Mouse (Mus musculus): ENCODE measurements around the gene Tjp2. TPM values are rescaled to one million over a fixed set of nuclear protein-coding genes. Genes with fewer than 3 reads are reported as not detected.
"Not testable (repeated sequence)": the region's sequence is repeated elsewhere in the genome, so short reads cannot be mapped to it uniquely, and the experiment has no call there.

The Tjp2 gene
- total RNA-seq, 2 experiments from 2014 or later = 21.8 to 23.2 TPM

- no peak for DNase-seq (ENCODE audit: low spot score in 2 of 2)
These were observed 3.4 kb downstream of the Tjp2 start for GRCm38 (mm10) chr19:24221455-24221854.

GRCm38 (mm10) chr19:24220795-24221445 is 3.9 kb downstream of the Tjp2 start:
- DNase-seq (ENCODE audit: low spot score in 2 of 2) = no peak

DNA sequence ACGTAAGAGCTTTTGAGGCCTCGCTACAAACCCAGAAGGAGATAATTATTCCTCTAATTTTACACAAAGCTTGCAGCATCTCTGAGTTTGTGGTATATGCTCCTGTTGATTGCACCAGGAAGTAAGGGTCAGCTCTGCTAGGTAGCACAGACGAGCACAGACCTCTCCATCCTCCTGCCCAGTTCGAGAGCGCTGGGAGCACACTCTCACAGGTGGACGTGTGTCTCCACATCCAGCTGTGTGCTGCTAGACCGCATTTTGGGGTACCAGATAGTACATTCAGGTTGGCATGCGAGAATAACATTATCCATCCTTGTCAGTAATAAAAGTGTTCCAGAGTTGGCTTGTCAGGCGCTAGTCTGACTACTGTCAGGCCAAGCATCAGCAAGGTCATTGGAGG is 5.8 kb downstream of the Tjp2 start:
- no peak for DNase-seq (ENCODE audit: low spot score in 2 of 2)

GRCm38 (mm10) chr19:24218291-24218690 is 6.5 kb downstream of the Tjp2 start:
- no peak for DNase-seq (ENCODE audit: low spot score in 2 of 2)

DNA sequence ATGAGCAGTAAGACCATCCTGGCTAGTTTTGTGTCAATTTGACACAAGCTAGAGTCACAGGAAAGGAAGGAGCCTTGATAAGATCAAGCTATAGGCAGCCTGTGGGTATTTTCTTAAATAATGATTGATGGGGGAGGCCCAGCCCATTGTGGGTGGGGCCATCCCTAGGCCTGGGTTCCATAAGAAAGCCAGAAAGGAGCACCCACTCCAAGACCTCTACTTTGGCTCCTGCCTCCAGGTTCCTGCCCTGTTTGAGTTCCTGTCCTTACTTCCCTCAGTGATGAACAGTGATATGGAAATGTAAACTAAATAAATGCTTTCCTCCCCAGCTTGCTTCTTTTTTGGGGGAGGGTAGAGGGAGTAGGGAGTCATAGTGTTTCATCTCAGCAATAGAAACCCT is 7.0 kb downstream of the Tjp2 start:
- no peak for DNase-seq (ENCODE audit: low spot score in 2 of 2)

GRCm38 (mm10) chr19:24216771-24217170 is 8.1 kb downstream of the Tjp2 start:
- DNase-seq (ENCODE audit: low spot score in 2 of 2) = no peak

DNA sequence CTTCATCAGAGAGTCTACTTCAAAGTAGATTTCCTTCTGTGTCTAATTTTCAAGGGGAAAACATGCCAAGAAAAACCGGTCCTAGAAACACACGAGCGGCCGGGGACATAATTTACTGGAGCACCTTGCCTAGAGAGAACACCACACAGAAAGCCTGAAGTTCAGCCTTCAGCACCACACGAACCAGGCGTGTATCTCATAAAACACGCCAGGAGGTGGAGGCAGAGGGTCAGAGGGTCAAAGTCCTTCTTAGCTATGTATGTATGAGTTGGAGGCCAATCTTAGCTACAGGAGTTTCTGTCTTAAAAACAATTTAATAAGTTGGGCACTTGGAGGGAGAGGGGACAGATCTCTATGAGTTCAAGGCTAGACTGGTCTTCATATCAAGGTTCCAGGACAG is 9.9 kb downstream of the Tjp2 start:
- DNase-seq (ENCODE audit: low spot score in 2 of 2) = no peak

DNA sequence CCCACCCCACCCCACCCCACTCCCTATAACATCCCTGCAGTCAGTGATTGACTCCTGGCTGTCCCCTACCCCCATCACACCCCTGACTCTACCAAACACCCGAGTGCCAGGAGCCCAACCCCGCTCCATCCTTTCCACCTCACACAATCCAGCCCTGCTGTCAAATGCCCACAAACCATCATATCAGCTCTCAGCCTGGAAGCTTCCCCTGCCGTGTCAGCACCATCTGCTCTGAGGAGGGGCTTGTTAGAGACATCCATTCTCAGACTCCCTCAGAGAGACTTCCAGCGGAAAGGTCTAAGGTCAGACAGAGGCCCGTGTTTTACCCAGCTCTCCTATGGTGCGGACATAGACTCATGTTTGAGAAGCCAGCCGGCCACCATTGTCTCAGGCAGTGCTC is 11.5 kb downstream of the Tjp2 start:
- no peak for DNase-seq (ENCODE audit: low spot score in 2 of 2)

- DNase-seq (ENCODE audit: low spot score in 2 of 2) = no peak
These were observed 12.1 kb downstream of the Tjp2 start for GRCm38 (mm10) chr19:24212552-24213249.

GRCm38 (mm10) chr19:24211168-24211567 is 13.7 kb downstream of the Tjp2 start:
- DNase-seq (ENCODE audit: low spot score in 2 of 2) = no peak

DNA sequence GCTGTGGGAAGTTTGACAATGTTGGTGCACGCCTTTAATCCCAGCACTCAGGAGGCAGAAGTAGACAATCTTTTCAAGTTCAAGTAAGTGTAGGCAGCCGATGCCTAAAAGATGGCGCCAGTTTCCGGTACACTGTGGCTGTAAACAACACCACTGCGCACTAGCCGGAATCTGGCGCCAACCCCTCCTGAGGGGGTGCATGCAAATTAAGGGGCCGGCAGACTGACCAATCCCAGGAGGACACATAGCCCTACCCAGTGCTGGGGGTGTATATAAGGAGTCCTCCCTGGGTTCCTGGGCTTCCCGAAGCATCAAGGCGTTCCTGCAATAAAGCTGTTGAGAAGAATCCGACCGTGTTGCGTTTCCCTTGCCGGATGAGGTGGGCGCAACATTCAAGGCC is 15.3 kb downstream of the Tjp2 start:
- DNase-seq (ENCODE audit: low spot score in 2 of 2) = no peak

- DNase-seq (ENCODE audit: low spot score in 2 of 2) = no peak
These were observed 16.9 kb downstream of the Tjp2 start for GRCm38 (mm10) chr19:24207967-24208366.

DNA sequence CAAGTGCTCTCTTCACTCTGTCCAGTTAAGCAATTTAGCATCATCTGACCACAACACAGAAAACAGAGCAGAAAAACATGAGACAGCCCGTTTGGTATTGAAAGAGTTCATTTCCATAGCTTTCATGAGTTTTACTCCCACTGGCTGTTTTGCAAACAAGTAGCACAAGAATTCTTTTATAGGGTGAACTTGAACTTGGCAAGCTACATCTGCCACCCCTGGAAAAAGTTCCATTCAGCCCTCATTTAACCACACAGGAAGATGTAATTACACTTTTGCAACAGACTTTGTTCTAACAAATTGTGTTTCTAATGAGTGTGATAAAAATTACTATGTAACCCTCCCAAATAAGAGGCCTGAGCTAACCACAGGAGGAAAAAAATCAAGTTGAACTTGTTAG is 19.8 kb downstream of the Tjp2 start:
- no peak for DNase-seq (ENCODE audit: low spot score in 2 of 2)

- DNase-seq (ENCODE audit: low spot score in 2 of 2) = no peak
These were observed 23.0 kb downstream of the Tjp2 start for GRCm38 (mm10) chr19:24201848-24202247.

- peak in 1 of 2 experiments; percentile 21 for DNase-seq (ENCODE audit: low spot score in 2 of 2)
These were observed 24.3 kb downstream of the Tjp2 start for GRCm38 (mm10) chr19:24200566-24200965.

GRCm38 (mm10) chr19:24198676-24199303 is 26.0 kb downstream of the Tjp2 start:
- DNase-seq (ENCODE audit: low spot score in 2 of 2) = no peak

DNA sequence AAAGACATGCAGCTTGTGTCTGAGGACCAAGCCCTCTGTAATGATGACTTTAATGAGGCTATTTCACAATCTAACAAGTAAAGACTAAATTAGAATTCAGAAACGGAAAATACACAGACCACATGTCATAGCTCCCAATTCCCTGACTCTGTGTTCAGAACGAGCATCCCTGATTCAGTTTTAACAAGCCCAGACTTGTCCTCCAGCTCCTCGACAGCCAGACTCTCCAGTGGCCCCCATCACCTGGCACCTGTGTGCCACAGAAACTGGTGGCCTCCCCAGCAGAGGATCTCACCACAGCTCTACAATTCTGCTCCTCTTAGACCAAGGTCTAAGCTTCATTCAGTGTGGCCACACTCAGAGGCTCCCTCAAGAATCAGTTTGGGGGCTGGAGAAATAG is 27.5 kb downstream of the Tjp2 start:
- no peak for DNase-seq (ENCODE audit: low spot score in 2 of 2)

DNA sequence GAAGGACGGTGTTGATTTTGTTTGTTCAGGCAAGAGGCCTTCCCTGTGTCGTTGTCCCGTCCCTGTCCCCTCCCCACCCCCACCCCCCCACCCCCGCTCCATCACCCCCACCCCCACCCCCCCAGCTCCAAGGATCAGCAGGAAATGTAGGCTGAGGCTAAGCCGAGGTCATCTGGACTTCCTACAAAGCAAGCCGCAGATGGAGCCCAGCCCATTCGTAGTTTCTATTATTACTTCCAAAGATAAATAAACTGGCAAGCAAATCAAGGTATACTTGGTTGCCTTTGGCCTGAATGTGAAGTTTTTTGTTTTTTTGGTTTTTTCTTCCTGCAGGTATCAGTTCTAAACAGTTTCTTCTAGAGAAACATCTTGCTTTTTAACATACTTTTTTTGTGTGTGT is 29.6 kb downstream of the Tjp2 start:
- DNase-seq (ENCODE audit: low spot score in 2 of 2) = no peak

DNA sequence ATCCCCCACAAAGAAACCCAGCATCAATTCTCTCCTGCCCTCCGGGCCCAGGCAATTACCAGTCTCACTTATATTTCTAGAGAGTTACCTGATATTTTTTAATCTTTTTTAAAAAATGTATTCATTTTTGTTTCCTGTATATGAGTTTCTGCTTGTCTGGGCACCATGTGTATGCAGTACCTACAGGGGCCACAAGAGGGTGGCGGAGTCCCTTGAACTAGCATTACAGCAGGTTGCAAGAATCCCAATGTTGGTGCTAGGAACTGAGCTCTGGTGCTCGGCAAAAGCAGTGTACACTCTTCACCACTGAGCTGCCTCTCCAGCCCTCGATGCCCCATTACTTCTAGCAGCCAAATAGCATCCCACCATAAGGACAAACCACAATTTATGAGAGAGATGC is 30.6 kb downstream of the Tjp2 start:
- no peak for DNase-seq (ENCODE audit: low spot score in 2 of 2)

- peak; percentile 5 to 30 for DNase-seq (ENCODE audit: low spot score in 2 of 2)
These were observed 31.9 kb downstream of the Tjp2 start for GRCm38 (mm10) chr19:24192946-24193345.

GRCm38 (mm10) chr19:24187791-24188190 is 37.0 kb downstream of the Tjp2 start:
- DNase-seq (ENCODE audit: low spot score in 2 of 2) = no peak

- DNase-seq (ENCODE audit: low spot score in 2 of 2) = not testable (repeated sequence)
These were observed 37.5 kb downstream of the Tjp2 start for GRCm38 (mm10) chr19:24187358-24187757.

All from layer of hippocampus, adult 18-20 months (tissue).